Mouse (Mus musculus) thymus, adult 2 months (tissue): Measurements from ENCODE around the gene Dnaaf1. TPM values are rescaled to one million over a fixed set of nuclear protein-coding genes. Genes with fewer than 3 reads are reported as not detected.

ENCODE experiments used
- DNase-seq: peaks from one replicate; pipeline ENCODE4 v3.0.0; 2021
- H3K27ac ChIP-seq: fragments of 200-500 bp; 2 replicates; pipeline ENCODE4 v1.5.1; 2012; ENCODE audit warnings: low read length, control low read depth; ENCODE audit not compliant: control insufficient read depth, insufficient read depth
- H3K27me3 ChIP-seq: fragments of 200-500 bp; 2 replicates; pipeline ENCODE4 v1.6.1; 2012; ENCODE audit warnings: mild to moderate bottlenecking, low read length, moderate library complexity, mixed read lengths; ENCODE audit not compliant: control insufficient read depth, insufficient read depth
- H3K36me3 ChIP-seq: fragments of 200-500 bp; 2 replicates; pipeline ENCODE4 v1.6.1; 2012; ENCODE audit warnings: mild to moderate bottlenecking, low read length, moderate library complexity; ENCODE audit not compliant: control insufficient read depth, insufficient read depth
- H3K4me1 ChIP-seq: fragments of 200-500 bp; replicated peaks from 2 replicates; pipeline ENCODE4 v1.6.1; 2012; ENCODE audit warnings: low read length; ENCODE audit not compliant: control insufficient read depth, insufficient read depth
- H3K4me3 ChIP-seq: fragments of 200-500 bp; 2 replicates; pipeline ENCODE4 v1.5.1; 2012; ENCODE audit warnings: mild to moderate bottlenecking, low read length, control low read depth, moderate library complexity; ENCODE audit not compliant: control insufficient read depth, insufficient read depth
- CTCF ChIP-seq: fragments of 200-500 bp; IDR thresholded peaks from 2 replicates; pipeline ENCODE4 v1.5.1; 2012; ENCODE audit warnings: mild to moderate bottlenecking, control low read depth, low read length, moderate library complexity, borderline replicate concordance; ENCODE audit not compliant: control insufficient read depth, poor library complexity, insufficient read depth; ENCODE audit errors: extremely low read depth
- POLR2A ChIP-seq: fragments of 200-500 bp; IDR thresholded peaks from 2 replicates; pipeline ENCODE4 v1.6.1; 2012; ENCODE audit warnings: mild to moderate bottlenecking, low read length, control low read depth, moderate library complexity; ENCODE audit not compliant: control insufficient read depth, poor library complexity, insufficient read depth; ENCODE audit errors: extremely low read depth
- WGBS: fragments of 180-500 bp; shearing (Covaris S2); methylation state at CpG from one replicate; pipeline ENCODE4 v1.1.7; 2018; 5-methylcytosine and 5-hydroxymethylcytosine counted together
- polyA plus RNA-seq: library from polyadenylated mRNA; depleted of rRNA; stranded (reverse); fragments of >200 nt; gene quantifications from 2 replicates; pipeline ENCODE4 v1.2.3, GENCODE M21; 2012

The Dnaaf1 gene
- polyA plus RNA-seq, 1 experiment = 0.90 TPM

DNA sequence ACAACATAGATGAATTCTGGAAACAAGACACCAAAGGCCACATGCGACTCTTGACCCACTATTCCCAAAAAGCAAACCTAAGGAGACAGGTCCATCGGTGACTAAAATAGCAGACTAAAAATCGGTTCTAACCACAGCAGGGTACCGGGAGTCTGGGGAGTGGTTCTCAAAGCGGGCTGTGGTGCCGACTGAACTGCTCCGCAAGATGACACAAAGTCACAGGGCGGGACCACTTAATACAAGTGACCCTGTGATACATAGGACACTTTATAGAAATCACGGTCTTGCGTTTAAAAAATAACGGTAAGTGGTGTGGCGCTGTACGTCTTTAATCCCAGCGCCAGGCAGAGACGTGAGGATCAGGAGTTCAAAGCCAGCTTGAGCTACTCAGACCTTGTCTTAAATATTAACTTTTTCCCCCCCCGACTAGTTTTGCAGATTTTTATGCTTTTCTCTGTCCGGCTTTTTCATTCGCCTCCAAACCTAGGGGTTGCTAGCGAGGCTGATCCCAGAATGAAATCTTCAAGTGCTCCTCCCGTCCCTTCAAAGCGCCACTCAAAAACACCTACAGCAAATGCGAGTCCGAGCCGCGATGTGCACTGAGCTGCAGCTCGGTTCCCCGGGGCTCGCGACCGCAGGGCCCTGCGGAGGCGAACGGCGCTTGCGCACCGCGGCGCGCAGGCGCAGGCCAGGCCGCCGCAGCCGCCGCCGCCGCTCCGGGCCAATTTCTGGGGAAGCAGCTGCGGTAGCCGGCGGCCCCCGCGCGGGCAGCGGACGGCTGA is 17.0 kb upstream of the Dnaaf1 start:
- TF ChIP-seq CTCF (no peak), POLR2A (peak; percentile 69; the same call in 1 of the 2 replicates)
- H3K27ac ChIP-seq = peak overlapping the region; percentile 77
- WGBS = under 1% methylated on average over 55 of the region's 55 CpGs
- H3K27me3 ChIP-seq = no peaks in the 10 kb centered on the region
- H3K4me3 ChIP-seq = peak overlapping the region; percentile 58
- peaks cover 46% of the 10 kb centered on the region for H3K4me1 ChIP-seq
- no peak for DNase-seq
- peaks cover 12% of the 10 kb centered on the region for H3K36me3 ChIP-seq

DNA sequence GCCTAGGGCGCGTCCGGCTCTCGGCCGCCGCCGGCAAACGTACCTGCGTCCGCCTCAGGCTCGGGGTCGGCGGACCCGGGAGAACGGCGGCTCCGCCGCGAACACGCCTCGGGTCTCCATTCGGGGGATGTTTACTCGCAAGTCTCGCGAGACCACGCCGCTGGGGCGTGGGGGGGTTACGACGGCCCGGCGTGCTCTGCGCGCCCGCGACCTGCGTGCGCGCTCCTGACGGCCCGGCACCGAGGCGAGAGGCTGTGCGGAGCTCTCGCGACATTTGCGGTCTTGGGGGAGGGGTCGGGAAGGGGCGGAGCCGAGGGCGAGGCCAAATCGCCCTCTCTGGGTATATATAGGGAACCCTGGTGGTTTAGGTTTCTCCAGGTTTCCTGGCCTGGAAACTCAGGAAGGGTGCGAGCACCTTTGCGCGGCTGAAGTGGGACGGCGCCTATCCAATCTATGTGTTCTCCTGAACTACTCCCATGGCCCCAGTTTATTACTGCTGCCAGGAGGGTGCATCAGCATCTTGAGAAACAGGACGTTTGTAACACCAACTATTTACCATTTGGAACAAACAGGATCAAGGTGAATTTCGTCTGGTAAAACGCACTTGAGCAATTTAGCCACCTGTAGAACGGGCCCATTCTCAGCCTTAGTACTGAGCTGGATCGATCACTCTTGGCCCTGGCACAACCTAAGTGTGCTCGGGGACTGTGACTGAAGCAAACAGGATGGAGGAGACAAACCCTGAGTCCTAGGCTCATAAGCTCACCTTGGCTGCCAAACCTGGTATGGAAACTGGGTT is 16.2 kb upstream of the Dnaaf1 start, which contains the start of gene Mbtps1:
Gene Mbtps1, minus strand, starts transcription at position 133 of the 799 bp plus-strand sequence.
- H3K27me3 ChIP-seq = no peaks in the 10 kb centered on the region
- H3K4me1 ChIP-seq = peaks cover 54% of the 10 kb centered on the region
- WGBS = 3% methylated on average over 63 of the region's 63 CpGs
- H3K4me3 ChIP-seq = peak within 1 kb of the TSS; percentile 58
- H3K36me3 ChIP-seq = peaks cover 19% of the 10 kb centered on the region
- DNase-seq = peak; percentile 99
- peak; percentile 97 for TF ChIP-seq POLR2A
- TF ChIP-seq CTCF = peak; percentile 50; the same call in 1 of the 2 replicates
- H3K27ac ChIP-seq = peak within 1 kb of the TSS; percentile 86

DNA sequence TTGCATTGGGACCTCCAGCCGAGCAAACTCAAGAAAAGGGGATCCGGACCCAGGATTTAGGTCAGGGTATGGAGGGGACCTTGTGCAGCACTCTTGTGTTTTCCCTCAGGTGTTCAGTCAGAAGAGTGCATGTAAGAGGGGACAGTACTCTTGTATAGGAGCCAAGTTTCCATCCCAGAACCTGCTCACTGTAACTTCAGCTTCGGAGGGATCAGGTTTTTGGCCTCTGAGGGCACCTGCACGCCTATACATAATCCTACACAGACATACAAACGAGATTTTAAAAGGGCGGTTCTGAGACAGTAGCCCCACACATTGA is 15.7 kb upstream of the Dnaaf1 start:
- Histone ChIP-seq H3K4me3 (peak overlapping the region; percentile 27), H3K36me3 (peaks cover 20% of the 10 kb centered on the region), H3K27me3 (no peaks in the 10 kb centered on the region), H3K4me1 (peaks cover 59% of the 10 kb centered on the region), H3K27ac (peak overlapping the region; percentile 86)
- WGBS = 74% methylated on average over 6 of the region's 6 CpGs
- no peak for TF ChIP-seq POLR2A
- TF ChIP-seq CTCF = no peak
- DNase-seq = no peak

DNA sequence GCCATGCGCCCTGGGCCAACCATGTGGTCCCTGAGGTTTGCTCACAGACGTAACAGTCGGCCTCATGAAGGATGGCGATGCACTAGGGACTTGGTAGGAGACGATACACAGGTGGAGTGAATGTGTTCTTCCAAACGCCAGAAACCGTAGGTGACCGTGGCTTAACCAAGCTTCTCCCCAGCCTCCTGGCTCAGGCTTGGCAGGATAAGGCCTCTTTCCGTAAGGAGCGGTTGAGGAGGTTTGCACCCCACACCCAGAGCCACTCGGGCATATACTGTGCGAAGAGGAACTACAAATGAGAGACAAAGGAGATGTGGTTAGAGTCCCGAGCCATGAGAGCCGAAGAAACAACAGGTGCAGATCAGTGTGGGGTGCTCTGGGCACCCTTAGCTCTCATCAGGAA is 11.2 kb upstream of the Dnaaf1 start:
- Histone ChIP-seq H3K4me1 (peaks cover 87% of the 10 kb centered on the region), H3K27ac (peak overlapping the region; percentile 94), H3K4me3 (no peak overlapping the region), H3K36me3 (peaks cover 51% of the 10 kb centered on the region), H3K27me3 (no peaks in the 10 kb centered on the region)
- WGBS = 17% methylated on average over 14 of the region's 14 CpGs
- no peak; the same call in 1 of the 2 replicates for TF ChIP-seq POLR2A
- TF ChIP-seq CTCF = no peak
- DNase-seq = peak; percentile 56

DNA sequence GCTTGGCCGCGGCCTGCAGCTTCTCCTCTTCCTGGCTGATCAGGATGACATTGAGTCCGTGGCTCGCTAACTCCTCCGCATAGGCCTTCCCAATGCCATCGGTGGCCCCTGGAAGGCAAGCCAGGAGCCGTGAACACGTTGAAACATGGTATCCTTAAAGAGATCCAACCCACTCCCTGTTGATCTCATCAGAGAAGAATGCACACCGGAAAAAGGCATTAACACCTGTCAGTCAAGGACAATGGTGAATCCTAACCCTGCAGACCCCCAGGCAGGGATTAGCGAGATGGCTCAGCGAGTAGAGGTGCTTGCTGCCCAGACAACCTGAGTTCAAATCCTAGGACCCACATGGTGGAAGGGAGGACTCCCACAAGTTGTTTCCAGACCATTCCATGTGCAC is 8.7 kb upstream of the Dnaaf1 start:
- peak overlapping the region; percentile 94 for H3K27ac ChIP-seq
- no peaks in the 10 kb centered on the region for H3K27me3 ChIP-seq
- WGBS = 96% methylated on average over 11 of the region's 11 CpGs
- TF ChIP-seq CTCF = no peak
- no peak for TF ChIP-seq POLR2A
- DNase-seq = no peak
- H3K36me3 ChIP-seq = peaks cover 51% of the 10 kb centered on the region
- H3K4me3 ChIP-seq = no peak overlapping the region
- peaks cover 87% of the 10 kb centered on the region for H3K4me1 ChIP-seq

DNA sequence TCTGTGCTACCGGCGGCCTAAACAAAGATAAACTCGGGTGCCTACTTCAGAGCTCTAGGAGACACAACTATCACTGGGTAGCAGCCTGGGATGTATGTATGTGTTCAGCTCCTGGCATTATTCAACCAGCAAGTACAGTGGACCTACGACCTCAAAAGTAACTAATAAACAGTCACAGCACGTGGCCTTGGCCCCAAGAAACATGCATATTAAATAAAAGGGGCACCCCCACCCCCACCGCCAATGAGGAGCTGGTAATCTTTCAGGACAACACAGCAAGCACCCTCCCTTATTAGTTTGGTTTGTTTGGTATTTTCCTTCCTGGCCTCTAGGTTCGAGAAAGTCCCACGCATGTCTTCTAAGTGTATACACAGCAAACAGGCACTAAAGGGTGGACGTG is 6.8 kb upstream of the Dnaaf1 start:
- DNase-seq = no peak
- TF ChIP-seq CTCF (no peak), POLR2A (no peak)
- H3K27me3 ChIP-seq = no peaks in the 10 kb centered on the region
- no peak overlapping the region for H3K4me3 ChIP-seq
- H3K27ac ChIP-seq = peak overlapping the region; percentile 90
- H3K4me1 ChIP-seq = peaks cover 83% of the 10 kb centered on the region
- peaks cover 37% of the 10 kb centered on the region for H3K36me3 ChIP-seq
- 89% methylated on average over 9 of the region's 9 CpGs for WGBS
